Mouse (Mus musculus) heart, embryonic 16.5 days (tissue): ENCODE results near the gene Srgap2. TPM values are rescaled to one million over a fixed set of nuclear protein-coding genes. Genes with fewer than 3 reads are reported as not detected.
A peak's percentile ranks its signal among the peaks of the same experiment; 100 is the strongest.

Experiments
- ATAC-seq: fragments of 200-750 bp; cut with Nextera tagmentation; replicated peaks from 2 replicates; pipeline ENCODE4 v1.8.0; 2017; ENCODE audit warnings: moderate number of reproducible peaks; ENCODE audit not compliant: insufficient read depth, low FRiP score; ENCODE audit errors: extremely low read depth
- H3K27ac ChIP-seq: fragments of 300-500 bp; sonication (generic); 2 replicates; pipeline ENCODE4 v1.5.1; 2014; ENCODE audit warnings: mild to moderate bottlenecking, low read length, control low read depth, moderate library complexity
- H3K27me3 ChIP-seq: fragments of 300-500 bp; sonication (generic); 2 replicates; pipeline ENCODE4 v1.6.1; 2014; ENCODE audit warnings: low read length, mixed read lengths; ENCODE audit not compliant: control insufficient read depth, insufficient read depth
- H3K36me3 ChIP-seq: fragments of 300-500 bp; sonication (generic); 2 replicates; pipeline ENCODE4 v1.6.1; 2014; ENCODE audit not compliant: control insufficient read depth, insufficient read depth
- H3K4me1 ChIP-seq: fragments of 300-500 bp; sonication (generic); 2 replicates; pipeline ENCODE4 v1.6.1; 2014; ENCODE audit warnings: low read length, mixed read lengths; ENCODE audit not compliant: control insufficient read depth, insufficient read depth
- H3K4me2 ChIP-seq: fragments of 300-500 bp; sonication (generic); 2 replicates; pipeline ENCODE4 v1.6.1; 2014; ENCODE audit warnings: low read depth, mild to moderate bottlenecking, control low read depth, low read length
- H3K4me3 ChIP-seq: fragments of 300-500 bp; sonication (generic); 2 replicates; pipeline ENCODE4 v1.5.1; 2014; ENCODE audit warnings: mild to moderate bottlenecking, control low read depth, low read length
- H3K9ac ChIP-seq: fragments of 300-500 bp; sonication (generic); 2 replicates; pipeline ENCODE4 v1.6.1; 2014; ENCODE audit warnings: low read length, control low read depth
- H3K9me3 ChIP-seq: fragments of 300-500 bp; sonication (generic); replicated peaks from 2 replicates; pipeline ENCODE4 v1.6.1; 2016; ENCODE audit warnings: low read length; ENCODE audit not compliant: control insufficient read depth
- WGBS: fragments of 180-500 bp; shearing (Covaris S2); extraction: QIAGEN DNeasy Blood & Tissue Kit; methylation state at CpG from one replicate; pipeline ENCODE4 v1.1.7; 2014; 5-methylcytosine and 5-hydroxymethylcytosine counted together
- polyA plus RNA-seq: library from polyadenylated mRNA; unstranded; fragments of >200 nt; fragmentation: Nextera tagmentation; extraction: Ambion mirVana; gene quantifications from 2 replicates; pipeline ENCODE4 v1.2.1, GENCODE M21; 2015

Srgap2 gene
- polyA plus RNA-seq, 1 experiment from 2014 or later = 16.6 TPM

DNA sequence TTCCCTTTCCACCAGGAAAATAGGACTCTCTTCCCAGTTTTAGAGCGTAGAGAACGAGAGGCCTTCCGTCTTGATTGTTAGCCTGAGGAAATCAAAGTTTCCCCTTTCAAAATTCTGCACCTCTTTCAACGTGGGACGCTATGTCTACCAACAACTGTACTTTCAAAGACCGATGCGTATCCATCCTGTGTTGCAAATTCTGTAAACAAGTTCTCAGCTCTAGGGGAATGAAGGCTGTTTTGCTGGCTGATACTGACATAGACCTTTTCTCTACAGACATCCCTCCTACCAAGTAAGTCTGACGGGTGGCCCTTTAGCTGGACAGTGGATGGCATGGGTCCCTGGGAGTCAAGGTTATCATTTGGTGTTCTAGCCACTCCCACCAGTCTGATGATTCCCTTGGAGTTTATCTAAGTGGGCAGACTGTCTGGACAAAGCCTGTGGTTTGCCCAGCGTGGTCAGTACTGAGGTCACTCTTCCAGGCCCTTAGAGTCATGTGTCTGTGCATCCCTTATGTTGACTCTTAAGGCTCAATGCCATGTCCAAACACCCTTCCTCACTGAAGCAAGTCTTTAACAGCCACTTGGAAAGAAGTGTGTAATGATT is 1.5 kb upstream of the Srgap2 start:
- H3K9me3 ChIP-seq = no peaks in the 10 kb centered on the region
- no peak for ATAC-seq
- WGBS = under 1% methylated on average over 9 of the region's 9 CpGs
- H3K27me3 ChIP-seq = no peaks in the 10 kb centered on the region
- H3K36me3 ChIP-seq = no peaks in the 10 kb centered on the region
- peak overlapping the region; percentile 76 for H3K9ac ChIP-seq
- peak overlapping the region; percentile 84 for H3K4me3 ChIP-seq
- H3K27ac ChIP-seq = peak overlapping the region; percentile 83
- H3K4me2 ChIP-seq = peak overlapping the region; percentile 84
- H3K4me1 ChIP-seq = peaks cover 22% of the 10 kb centered on the region

DNA sequence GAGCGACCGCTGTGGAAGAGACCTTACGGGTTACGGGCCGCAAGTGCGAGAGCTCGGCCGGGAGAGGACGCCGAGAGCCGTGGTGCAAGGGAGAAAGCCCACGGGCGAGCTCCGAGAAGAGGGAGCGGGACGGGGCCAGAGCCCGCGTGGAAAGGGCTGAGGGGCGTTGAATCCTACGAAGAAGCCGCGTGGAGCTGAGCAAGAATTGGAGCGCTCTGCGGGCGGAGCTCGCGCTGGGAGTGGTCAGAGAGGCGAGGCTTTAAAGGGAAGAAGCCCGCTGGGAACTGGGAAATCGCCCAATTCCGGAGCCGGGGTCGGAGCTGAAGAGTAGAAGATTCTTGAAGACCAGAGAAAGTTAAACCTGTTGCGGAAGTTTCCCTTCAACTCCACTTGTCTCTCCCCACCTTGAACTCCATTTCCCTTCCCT is 942 bp upstream of the Srgap2 start:
- Histone ChIP-seq H3K27me3 (no peaks in the 10 kb centered on the region), H3K4me2 (peak overlapping the region; percentile 84), H3K27ac (peak overlapping the region; percentile 83), H3K9me3 (no peaks in the 10 kb centered on the region), H3K9ac (peak overlapping the region; percentile 76), H3K4me3 (peak overlapping the region; percentile 84), H3K36me3 (no peaks in the 10 kb centered on the region), H3K4me1 (peaks cover 28% of the 10 kb centered on the region)
- under 1% methylated on average over 34 of the region's 34 CpGs for WGBS
- ATAC-seq = no peak

GRCm38 (mm10) chr1:131526371-131527270 is 531 bp downstream of the Srgap2 start:
- Histone ChIP-seq H3K4me2 (peak overlapping the region; percentile 95), H3K9me3 (no peaks in the 10 kb centered on the region), H3K4me3 (peak overlapping the region; percentile 84), H3K36me3 (no peaks in the 10 kb centered on the region), H3K4me1 (peaks cover 38% of the 10 kb centered on the region), H3K27me3 (no peaks in the 10 kb centered on the region), H3K27ac (peak overlapping the region; percentile 91), H3K9ac (peak overlapping the region; percentile 85)
- WGBS = under 1% methylated on average over 77 of the region's 81 CpGs
- ATAC-seq = peak; percentile 33

- peak overlapping the region; percentile 85 for H3K9ac ChIP-seq
- H3K27me3 ChIP-seq = no peaks in the 10 kb centered on the region
- no peaks in the 10 kb centered on the region for H3K36me3 ChIP-seq
- H3K4me3 ChIP-seq = peak overlapping the region; percentile 84
- H3K9me3 ChIP-seq = no peaks in the 10 kb centered on the region
- H3K27ac ChIP-seq = peak overlapping the region; percentile 91
- H3K4me1 ChIP-seq = peaks cover 44% of the 10 kb centered on the region
- H3K4me2 ChIP-seq = peak overlapping the region; percentile 95
- no peak for ATAC-seq
- under 1% methylated on average over 41 of the region's 41 CpGs for WGBS
Observed at GRCm38 (mm10) chr1:131525586-131526271, 1.4 kb downstream of the Srgap2 start.

GRCm38 (mm10) chr1:131525101-131525585 is 2.0 kb downstream of the Srgap2 start:
- Histone ChIP-seq H3K36me3 (no peaks in the 10 kb centered on the region), H3K9me3 (no peaks in the 10 kb centered on the region), H3K27ac (peak overlapping the region; percentile 91), H3K27me3 (no peaks in the 10 kb centered on the region), H3K9ac (peak overlapping the region; percentile 85), H3K4me2 (peak overlapping the region; percentile 95), H3K4me1 (peaks cover 45% of the 10 kb centered on the region), H3K4me3 (peak overlapping the region; percentile 84)
- ATAC-seq = no peak
- 1% methylated on average over 26 of the region's 26 CpGs for WGBS

- Histone ChIP-seq H3K4me3 (peak overlapping the region; percentile 84), H3K27ac (no peak overlapping the region), H3K27me3 (no peaks in the 10 kb centered on the region), H3K36me3 (no peaks in the 10 kb centered on the region), H3K4me2 (peak overlapping the region; percentile 95), H3K9ac (no peak overlapping the region), H3K9me3 (no peaks in the 10 kb centered on the region), H3K4me1 (peaks cover 45% of the 10 kb centered on the region)
- no peak for ATAC-seq
- 45% methylated on average over 3 of the region's 3 CpGs for WGBS
Observed at GRCm38 (mm10) chr1:131523794-131524193, 3.4 kb downstream of the Srgap2 start.

GRCm38 (mm10) chr1:131516588-131516987 is 10.6 kb downstream of the Srgap2 start:
- Histone ChIP-seq H3K4me2 (no peak overlapping the region), H3K4me3 (no peak overlapping the region), H3K4me1 (peaks cover 24% of the 10 kb centered on the region), H3K27me3 (no peaks in the 10 kb centered on the region), H3K27ac (no peak overlapping the region), H3K9ac (no peak overlapping the region), H3K9me3 (no peaks in the 10 kb centered on the region), H3K36me3 (no peaks in the 10 kb centered on the region)
- WGBS = 85% methylated on average over 3 of the region's 3 CpGs
- no peak for ATAC-seq

DNA sequence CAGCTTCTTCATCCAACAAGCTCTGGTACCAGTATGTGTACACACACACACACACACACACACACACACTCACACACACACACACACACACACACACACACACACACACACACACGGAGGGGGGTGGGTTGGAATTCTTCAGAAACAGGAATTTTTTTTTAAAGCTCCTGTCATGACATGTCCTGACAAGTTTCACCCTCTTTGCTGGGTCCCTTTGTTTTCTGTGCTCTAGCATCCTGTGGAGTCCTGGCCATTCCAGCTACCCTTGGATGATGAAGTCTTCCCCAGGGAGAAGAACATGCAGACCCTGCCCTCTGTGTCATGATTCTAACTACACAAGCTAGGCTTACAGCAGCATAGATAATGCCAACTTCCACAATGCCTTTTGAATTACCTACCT is 13.0 kb downstream of the Srgap2 start:
- Histone ChIP-seq H3K27me3 (no peaks in the 10 kb centered on the region), H3K4me3 (no peak overlapping the region), H3K9me3 (no peaks in the 10 kb centered on the region), H3K9ac (no peak overlapping the region), H3K4me2 (no peak overlapping the region), H3K27ac (no peak overlapping the region), H3K36me3 (no peaks in the 10 kb centered on the region), H3K4me1 (peaks cover 9% of the 10 kb centered on the region; the same call in 1 of the 2 replicates)
- ATAC-seq = no peak
- WGBS = 50% methylated on average over 1 of the region's 1 CpGs
